Mouse (Mus musculus): ENCODE data around the gene Atp13a2. TPM values are rescaled to one million over a fixed set of nuclear protein-coding genes. Genes with fewer than 3 reads are reported as not detected.
A peak's percentile ranks its signal among the peaks of the same experiment; 100 is the strongest.

Atp13a2 gene
- total RNA-seq, 2 experiments from 2014 or later = 14.3 to 17.3 TPM

- no peak for DNase-seq
Measured at GRCm38 (mm10) chr4:140961467-140962206, 25.0 kb upstream of the Atp13a2 start.

- DNase-seq = no peak
Measured at GRCm38 (mm10) chr4:140962207-140962909, 24.3 kb upstream of the Atp13a2 start.

GRCm38 (mm10) chr4:140962950-140963349 lies 23.7 kb upstream of the Atp13a2 start:
- peak; percentile 78 to 85 for DNase-seq

GRCm38 (mm10) chr4:140963941-140964597 lies 22.6 kb upstream of the Atp13a2 start:
- peak; percentile 41 to 70 for DNase-seq

- DNase-seq = peak; percentile 77 to 83
Measured at GRCm38 (mm10) chr4:140964620-140965019, 22.1 kb upstream of the Atp13a2 start.

- no peak for DNase-seq
Measured at GRCm38 (mm10) chr4:140967386-140968159, 19.1 kb upstream of the Atp13a2 start.

GRCm38 (mm10) chr4:140971691-140972090 lies 15.0 kb upstream of the Atp13a2 start:
- no peak for DNase-seq

GRCm38 (mm10) chr4:140974408-140974807 lies 12.3 kb upstream of the Atp13a2 start:
- DNase-seq = no peak

GRCm38 (mm10) chr4:140975356-140975755 lies 11.3 kb upstream of the Atp13a2 start:
- peak in 1 of 2 experiments; percentile 26 for DNase-seq

- no peak for DNase-seq
Measured at GRCm38 (mm10) chr4:140977278-140977677, 9.4 kb upstream of the Atp13a2 start.

GRCm38 (mm10) chr4:140977886-140978692 lies 8.6 kb upstream of the Atp13a2 start:
- no peak for DNase-seq

GRCm38 (mm10) chr4:140981605-140982004 lies 5.1 kb upstream of the Atp13a2 start:
- DNase-seq = no peak

GRCm38 (mm10) chr4:140982808-140983207 lies 3.9 kb upstream of the Atp13a2 start:
- no peak for DNase-seq

- peak; percentile 54 to 89 for DNase-seq
Measured at GRCm38 (mm10) chr4:140983442-140983841, 3.2 kb upstream of the Atp13a2 start.

- DNase-seq = no peak
Measured at GRCm38 (mm10) chr4:140984544-140984943, 2.1 kb upstream of the Atp13a2 start.

GRCm38 (mm10) chr4:140986024-140986710 lies 506 bp upstream of the Atp13a2 start:
- no peak for DNase-seq

- no peak for DNase-seq
Measured at GRCm38 (mm10) chr4:140987476-140987875, 803 bp downstream of the Atp13a2 start.

- DNase-seq = peak; percentile 25 to 64
Measured at GRCm38 (mm10) chr4:140988706-140989290, 2.1 kb downstream of the Atp13a2 start.

GRCm38 (mm10) chr4:140989447-140989846 lies 2.8 kb downstream of the Atp13a2 start:
- DNase-seq = no peak

GRCm38 (mm10) chr4:140992215-140992614 lies 5.5 kb downstream of the Atp13a2 start:
- DNase-seq = no peak
